ENCODE assay signal across 22 mouse cellular contexts in genomic region chr1:178708356-178708755, GRCm38 (mm10).
DNase-seq lines count a peak whose midpoint lies in the region; ATAC-seq and TF ChIP-seq lines count a peak whose summit lies in the region.
"Had no signal": no experiment of that assay in that cellular context is flagged by ENCODE, and none has a peak within 500 bp of the region (broad histone marks: within the 10 kb centered on the region; RNA-seq: fewer than 3 reads in every experiment).

No protein-coding gene starts in this region.

- WGBS in kidney, embryonic 14.5 days, result 16% methylated on average over 1 of the region's 1 CpGs
- WGBS in kidney, adult 2 months, result 65% methylated on average over 1 of the region's 1 CpGs
- 66% methylated on average over 1 of the region's 1 CpGs for WGBS in liver, embryonic 12.5 days (ENCODE audit: insufficient replicate concordance)

- H3K4me3 ChIP-seq in kidney, embryonic 14.5 days (ENCODE audit: low read length), result no peak overlapping the region
- no peak overlapping the region for H3K4me3 ChIP-seq in kidney, adult 2 months (ENCODE audit: insufficient read depth, low read depth, low read length)
- no peak overlapping the region for H3K4me3 ChIP-seq in liver, embryonic 12.5 days
- H3K4me3 ChIP-seq: embryonic facial prominence, embryonic 12.5 days; forebrain, embryonic 12.5 days; gastrocnemius, adult 2 months; heart, embryonic 10.5 days; hindbrain, embryonic 13.5 days had no signal

- TF ChIP-seq CTCF in kidney, adult 2 months (conservative IDR thresholded peaks at IDR 0.05; ENCODE audit: insufficient read depth, insufficient read length, low read depth, low read length), result no peak

- peaks cover 12% of the 10 kb centered on the region; the same call in 1 of the 2 replicates for H3K4me1 ChIP-seq in kidney, embryonic 14.5 days (ENCODE audit: control insufficient read depth, insufficient read depth, low read length)
- no peaks in the 10 kb centered on the region for H3K4me1 ChIP-seq in kidney, adult 2 months (ENCODE audit: control insufficient read depth, insufficient read depth, low read length)
- H3K4me1 ChIP-seq in liver, embryonic 12.5 days, result peaks cover 55% of the 10 kb centered on the region
- H3K4me1 ChIP-seq: embryonic facial prominence, embryonic 12.5 days; forebrain, embryonic 12.5 days; hindbrain, embryonic 13.5 days had no signal

- intact Hi-C loops in heart, postnatal 36 days (cut with DNase I), result no loop called here

- no peaks in the 10 kb centered on the region for H3K36me3 ChIP-seq in kidney, embryonic 14.5 days (ENCODE audit: control insufficient read depth, insufficient read depth, low read length)
- H3K36me3 ChIP-seq in kidney, adult 2 months (ENCODE audit: control insufficient read depth, insufficient read depth, low read length), result no peaks in the 10 kb centered on the region
- H3K36me3 ChIP-seq in liver, embryonic 12.5 days, result no peaks in the 10 kb centered on the region
- H3K36me3 ChIP-seq: embryonic facial prominence, embryonic 12.5 days; forebrain, embryonic 12.5 days; hindbrain, embryonic 13.5 days had no signal

- no peak for DNase-seq in kidney, adult 2 months
- no peak for DNase-seq in liver
- peak; percentile 47 for DNase-seq in c-Kit-positive CD71-positive TER-119-positive erythroid progenitor cells, embryonic 14.5 days (ENCODE audit: low spot score)
- no peak for DNase-seq in heart, postnatal 36 days
- no peak for DNase-seq in cerebellum, postnatal 25 days
- DNase-seq: B cell, adult 2 months; cerebellum, adult 11 months; cerebellum, adult 8-10 months; cerebellum, postnatal 14 days; forebrain, postnatal 0 days; gastrocnemius, adult 2 months; gastrocnemius, postnatal 25 days; heart, adult 11 months; heart, postnatal 10 days had no signal

- ATAC-seq in kidney, embryonic 14.5 days (ENCODE audit: low FRiP score, low TSS enrichment), result peak; percentile 21; the same call in 1 of the 2 replicates
- ATAC-seq in liver, embryonic 12.5 days, result no peak
- peak; percentile 24 for ATAC-seq in megakaryocyte-erythroid progenitor cell, adult 5-6 weeks (replicated peaks; ENCODE audit: low FRiP score, low TSS enrichment, poor library complexity, severe bottlenecking)
- ATAC-seq: forebrain, postnatal 0 days; hindbrain, postnatal 0 days had no signal

- no peaks in the 10 kb centered on the region for H3K27me3 ChIP-seq in kidney, embryonic 14.5 days (ENCODE audit: control insufficient read depth, insufficient read depth, low read length)
- H3K27me3 ChIP-seq in kidney, adult 2 months (replicated peaks; ENCODE audit: control insufficient read depth, insufficient read depth, low read length), result no peaks in the 10 kb centered on the region
- no peaks in the 10 kb centered on the region; the same call in 1 of the 2 replicates for H3K27me3 ChIP-seq in liver, embryonic 12.5 days (replicated peaks)
- H3K27me3 ChIP-seq: embryonic facial prominence, embryonic 12.5 days; forebrain, embryonic 12.5 days; hindbrain, embryonic 13.5 days had no signal

- H3K4me2 ChIP-seq in kidney, embryonic 14.5 days (replicated peaks; ENCODE audit: low read depth, low read length), result no peak overlapping the region
- H3K4me2 ChIP-seq in liver, embryonic 12.5 days, result 0 out of 2 replicates have a peak overlapping the region, but pooled peaks have one; percentile 8
- H3K4me2 ChIP-seq: embryonic facial prominence, embryonic 12.5 days; forebrain, embryonic 12.5 days; hindbrain, embryonic 13.5 days had no signal

- H3K27ac ChIP-seq in kidney, embryonic 14.5 days (ENCODE audit: low read depth, low read length), result no peak overlapping the region
- H3K27ac ChIP-seq in kidney, adult 2 months (ENCODE audit: insufficient read depth, low read depth, low read length), result no peak overlapping the region
- no peak overlapping the region for H3K27ac ChIP-seq in liver, embryonic 12.5 days
- H3K27ac ChIP-seq: embryonic facial prominence, embryonic 12.5 days; forebrain, embryonic 12.5 days; gastrocnemius, adult 2 months; heart, embryonic 10.5 days; hindbrain, embryonic 13.5 days; hindbrain, postnatal 0 days had no signal

- no peaks in the 10 kb centered on the region for H3K9me3 ChIP-seq in kidney, embryonic 14.5 days (ENCODE audit: control insufficient read depth, low read length)
- no peaks in the 10 kb centered on the region for H3K9me3 ChIP-seq in liver, embryonic 12.5 days (replicated peaks)
- H3K9me3 ChIP-seq: embryonic facial prominence, embryonic 12.5 days; forebrain, embryonic 12.5 days; heart, embryonic 10.5 days; hindbrain, embryonic 13.5 days had no signal

- H3K9ac ChIP-seq in kidney, embryonic 14.5 days (ENCODE audit: low read depth, low read length), result no peak overlapping the region
- H3K9ac ChIP-seq in liver, embryonic 12.5 days, result no peak overlapping the region
- H3K9ac ChIP-seq: embryonic facial prominence, embryonic 12.5 days; forebrain, embryonic 12.5 days; forebrain, postnatal 0 days; hindbrain, embryonic 13.5 days had no signal

- TF ChIP-seq POLR2A in kidney, adult 2 months (IDR thresholded peaks at IDR 0.05; ENCODE audit: low read depth, low read length), result no peak
